Mouse (Mus musculus) A20 (cell line): ENCODE measurements around the gene Slc22a4.

Source experiments
- DNase-seq: peaks from one replicate; pipeline ENCODE4 v3.0.0-alpha.2; 2011; ENCODE audit warnings: low read depth, low spot score

Slc22a4 gene

DNA sequence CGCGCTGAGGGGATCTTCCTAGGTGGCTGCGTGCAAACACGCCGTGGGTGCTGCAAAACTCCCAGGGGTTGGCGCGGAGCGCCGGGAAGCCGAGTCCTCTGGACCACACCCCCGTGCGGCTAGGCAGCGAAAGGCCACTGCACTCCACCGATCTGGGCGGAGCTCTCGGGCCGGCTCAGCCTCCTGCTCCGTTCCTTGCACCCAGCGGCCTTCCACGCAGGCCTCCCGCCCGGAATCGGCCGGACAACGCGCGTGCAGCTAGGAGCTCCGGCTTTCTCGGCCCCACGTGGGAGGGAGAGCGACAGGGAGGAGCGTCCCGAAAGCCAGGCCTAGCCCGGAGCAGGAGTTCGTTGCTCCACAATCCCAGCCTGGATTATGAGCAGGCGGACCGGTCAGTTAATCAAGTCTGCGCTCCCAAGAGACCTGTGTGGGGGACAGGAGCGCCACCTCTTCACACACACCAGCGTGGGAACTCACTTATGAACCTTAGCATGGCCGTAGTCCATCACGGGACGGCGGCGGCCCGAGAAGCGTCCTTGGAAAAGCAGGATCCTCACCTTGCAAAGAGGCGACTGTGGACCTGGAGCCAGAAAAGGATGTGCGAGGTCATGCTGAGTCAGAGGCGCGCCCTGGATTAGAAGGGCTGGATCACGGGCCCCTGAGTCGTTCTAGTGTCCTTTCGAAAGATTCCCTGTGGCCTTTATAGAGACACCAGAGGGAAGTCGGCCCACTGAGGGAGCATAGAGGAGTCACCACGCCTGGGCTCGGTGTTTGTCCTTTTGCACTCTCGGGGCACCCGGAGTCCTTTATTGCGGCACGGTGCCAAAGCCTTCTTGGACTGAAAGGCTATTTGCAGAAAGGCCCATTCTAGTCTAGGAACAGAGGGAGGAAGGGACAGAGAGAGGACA lies at the start of gene Slc22a4:
TSS of gene Slc22a4 (minus strand) at position 47 of the 908 bp plus-strand sequence.
- DNase-seq: no peak

DNA sequence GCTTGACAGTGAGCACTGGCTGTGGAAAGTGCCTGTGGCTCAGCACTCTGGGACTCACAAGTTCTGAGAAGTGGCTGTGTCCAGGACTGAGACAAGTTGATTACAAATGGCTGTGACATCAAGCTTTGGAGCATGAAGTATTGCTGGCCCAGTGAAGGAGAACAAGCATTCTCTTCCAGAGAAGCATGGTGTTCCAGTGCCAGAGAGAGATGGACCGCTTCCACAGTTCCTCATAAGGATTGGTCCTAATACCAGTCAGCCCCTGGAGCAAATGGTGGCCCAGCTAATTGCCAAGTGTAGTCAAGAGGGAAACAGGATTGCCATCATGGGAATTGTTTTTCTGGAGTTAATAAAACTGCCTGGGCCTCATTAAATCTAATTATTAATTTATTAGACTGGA lies 48.2 kb upstream of the Slc22a4 start:
- no peak for DNase-seq

DNA sequence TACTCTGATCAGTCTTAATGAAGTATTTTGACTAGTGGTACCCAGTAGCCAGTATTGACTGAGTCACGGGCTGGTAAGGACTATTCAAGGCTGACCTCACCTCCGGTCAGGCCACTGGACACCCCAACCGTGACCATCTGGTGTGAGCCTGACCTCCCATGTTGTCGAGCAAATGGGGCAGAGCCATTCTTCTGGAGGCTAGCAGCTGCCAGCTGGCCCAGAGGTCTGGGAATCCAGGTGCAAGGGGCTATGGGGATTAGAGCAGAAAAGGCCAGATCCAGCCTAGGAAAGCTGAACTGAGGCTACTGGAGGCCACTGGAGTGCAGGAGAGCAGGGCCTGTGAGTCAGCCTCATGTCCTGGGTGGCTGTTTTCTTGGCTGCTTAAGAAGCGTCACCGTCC lies 47.5 kb upstream of the Slc22a4 start:
- DNase-seq: no peak

DNA sequence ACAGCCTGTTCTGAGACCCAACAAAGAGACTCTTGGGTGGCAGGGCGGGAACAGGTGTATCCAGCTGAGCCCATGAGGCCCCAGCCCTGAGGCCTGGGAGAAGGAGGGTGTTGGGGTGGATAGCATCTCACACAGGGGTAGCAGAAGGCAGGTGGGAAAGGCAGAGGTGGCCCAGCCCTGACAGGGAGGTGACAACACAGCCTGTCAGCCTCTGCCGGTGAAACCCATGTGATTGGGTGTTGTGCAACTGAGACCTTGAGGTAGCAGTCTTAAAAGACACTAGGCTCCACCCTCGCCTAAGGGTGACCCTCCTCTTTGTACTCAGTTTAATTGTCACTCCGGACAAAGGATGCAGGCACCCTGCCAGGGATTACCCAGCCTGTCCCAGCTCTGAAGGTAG lies 45.4 kb upstream of the Slc22a4 start:
- no peak for DNase-seq

DNA sequence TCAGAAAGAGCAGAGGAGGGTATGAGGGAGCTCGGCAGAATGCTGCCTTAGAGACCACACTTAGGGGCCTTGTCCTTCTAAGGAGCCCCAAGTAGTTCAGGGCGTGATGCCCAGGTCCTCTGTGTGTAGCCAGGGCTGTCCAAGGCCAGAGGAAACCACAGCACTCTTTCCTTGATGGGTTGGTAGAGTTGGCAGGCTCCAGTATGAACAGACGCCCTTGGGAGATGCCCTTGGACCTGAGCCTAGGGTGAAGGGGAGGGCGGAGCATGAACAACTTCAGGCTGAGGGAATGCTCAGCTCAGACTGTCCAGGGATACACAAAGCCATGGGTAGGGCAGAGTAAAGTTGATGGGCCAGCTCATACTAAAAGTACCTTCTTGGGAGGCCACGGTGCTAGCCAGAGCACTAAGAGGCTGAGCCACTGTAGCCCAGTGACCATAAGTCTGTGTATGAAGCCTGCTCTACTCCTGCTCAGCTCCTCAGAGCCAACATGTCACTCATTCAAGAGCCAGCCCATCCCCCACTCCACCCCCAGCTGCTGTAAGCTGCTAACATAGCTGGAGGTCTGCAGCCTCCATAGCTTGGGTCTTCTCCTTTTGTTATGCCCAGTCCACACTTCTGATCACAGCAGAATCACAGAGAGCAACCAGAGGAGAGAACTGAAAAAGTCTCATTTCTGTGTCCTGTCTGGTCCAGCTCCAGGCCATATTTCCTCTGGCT lies 44.0 kb upstream of the Slc22a4 start:
- DNase-seq: no peak

DNA sequence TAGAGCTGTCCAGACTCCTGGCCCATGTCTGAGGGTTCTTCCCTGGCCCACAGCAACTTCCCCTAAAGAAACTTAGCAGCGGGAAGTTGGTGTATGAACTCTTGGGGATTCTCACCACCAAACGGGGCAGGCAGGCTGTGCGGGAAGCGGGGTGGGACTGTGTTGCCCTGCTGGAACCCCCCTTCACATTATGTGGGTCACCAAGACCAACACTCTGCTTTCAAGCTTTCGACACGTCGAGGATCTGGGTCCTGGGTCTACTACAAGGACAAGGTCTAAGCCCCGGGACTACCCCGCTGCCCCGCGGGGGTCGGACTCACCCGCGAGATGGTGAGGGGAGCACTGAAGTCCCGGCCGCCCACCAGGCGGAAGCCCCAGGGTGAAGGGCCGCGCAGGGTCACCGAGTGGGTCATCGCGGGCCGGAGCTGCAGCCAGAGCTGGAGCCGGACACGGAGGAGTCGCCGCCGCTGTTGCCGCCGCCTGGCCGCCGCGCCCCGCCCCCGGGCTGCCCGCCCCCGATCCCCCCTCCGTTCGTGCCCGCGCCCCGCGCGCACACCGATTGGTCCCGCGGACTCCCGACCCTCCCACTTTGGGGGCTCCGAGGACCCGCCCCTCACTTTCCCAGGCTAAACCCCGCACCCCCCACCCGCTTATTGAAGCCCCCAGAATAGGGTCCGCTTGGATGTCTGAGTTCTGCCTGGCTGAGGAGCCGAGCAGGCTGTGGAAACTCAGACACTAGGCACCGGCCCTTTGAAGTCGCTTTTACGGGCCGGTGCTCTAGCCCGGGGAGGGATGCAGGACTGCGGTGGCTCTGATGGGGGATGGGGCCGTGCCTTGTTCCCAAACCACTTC lies 40.9 kb upstream of the Slc22a4 start, which contains the start of gene Pdlim4:
TSS of gene Pdlim4 (minus strand) at position 495 of the 852 bp plus-strand sequence.
- DNase-seq: no peak

DNA sequence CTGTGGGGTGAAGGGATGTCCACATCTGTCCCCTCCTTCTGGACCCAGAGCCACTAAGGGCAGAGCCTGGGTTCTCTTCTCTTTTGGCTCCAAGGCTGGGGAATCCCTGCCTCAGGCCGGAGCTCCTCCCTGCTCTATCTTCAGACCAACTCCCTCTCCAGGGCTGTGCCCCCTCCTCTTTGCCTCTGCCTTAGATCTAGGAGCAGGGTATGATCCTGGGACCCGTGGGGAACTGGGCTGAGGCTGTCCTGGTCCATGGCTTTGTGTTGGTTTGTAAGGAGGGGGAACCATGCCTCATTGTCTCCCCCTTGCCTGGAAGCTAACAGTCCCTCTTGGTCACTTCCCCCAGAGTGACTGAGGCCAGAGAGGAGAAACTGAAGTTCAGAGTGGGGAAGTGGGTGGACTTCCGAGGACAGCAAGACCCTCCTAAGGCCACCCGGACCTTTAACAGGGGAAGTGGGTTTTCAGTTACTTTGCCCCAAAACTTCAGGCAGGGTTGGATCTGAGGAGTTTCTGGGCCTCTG lies 40.2 kb upstream of the Slc22a4 start:
- no peak for DNase-seq

DNA sequence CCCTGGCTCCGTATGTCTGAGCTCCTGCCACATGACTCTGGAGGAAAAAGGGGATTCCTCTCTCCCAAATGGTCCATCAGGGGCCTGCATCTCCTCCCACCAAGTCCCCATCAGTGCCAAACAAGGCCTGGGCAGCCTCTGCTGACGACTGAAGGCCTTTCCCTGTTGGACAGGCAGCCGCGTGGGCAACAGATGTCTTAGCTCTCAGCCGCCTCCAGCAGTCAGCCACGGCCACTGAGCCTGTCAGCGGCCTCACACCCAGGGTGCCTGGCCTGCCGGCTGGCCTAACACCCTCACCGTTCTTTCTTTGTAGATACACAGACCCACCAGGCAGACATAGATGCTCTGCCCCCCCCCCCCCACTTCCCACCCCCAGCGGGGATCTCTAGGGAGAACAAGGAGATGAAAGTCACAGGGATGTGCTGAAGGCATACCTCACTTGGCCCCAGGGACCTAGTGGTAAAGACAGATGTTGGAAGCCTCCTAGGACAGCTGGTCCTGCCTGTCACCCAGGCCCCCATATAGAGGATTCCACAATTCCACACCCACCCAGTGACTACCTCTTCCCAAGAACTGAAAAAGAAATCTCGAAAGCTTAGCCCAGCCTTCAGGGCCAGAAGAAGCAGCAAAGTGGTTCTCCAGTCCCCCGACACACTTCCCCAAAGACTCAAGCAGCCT lies 39.6 kb upstream of the Slc22a4 start:
- DNase-seq: no peak

DNA sequence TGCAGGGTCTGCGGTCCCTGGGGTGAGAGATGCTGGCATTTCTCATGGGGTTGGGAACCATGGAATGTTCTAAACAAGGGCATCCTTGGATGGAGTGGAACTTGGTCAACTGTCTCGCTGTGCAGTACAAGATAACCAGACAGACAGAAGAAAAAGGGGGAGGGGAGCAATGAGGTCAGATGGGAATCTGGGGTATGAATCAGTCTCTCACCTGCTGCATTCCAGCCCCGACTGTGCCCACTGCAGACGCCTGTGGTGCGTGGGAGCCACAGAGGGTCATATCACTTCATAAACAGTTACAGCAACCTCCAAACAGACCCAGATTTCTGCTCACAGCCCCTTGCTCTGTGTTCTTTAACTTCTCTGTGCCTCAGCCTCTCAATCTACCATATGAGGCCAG lies 38.5 kb upstream of the Slc22a4 start:
- DNase-seq: no peak

DNA sequence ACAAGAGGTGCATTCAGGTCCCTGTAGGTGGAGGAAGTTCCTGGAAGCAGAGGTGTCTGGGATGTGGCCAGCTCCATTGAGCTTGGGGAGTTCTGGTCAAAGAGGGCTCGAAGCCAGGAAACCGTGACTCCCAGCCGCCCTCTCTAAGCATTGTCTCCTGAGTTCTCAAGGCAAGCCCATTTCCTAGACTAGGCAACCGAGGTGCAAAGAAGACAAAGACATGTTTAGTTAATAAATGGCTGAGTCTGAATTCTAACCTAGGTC lies 38.0 kb upstream of the Slc22a4 start:
- no peak for DNase-seq

DNA sequence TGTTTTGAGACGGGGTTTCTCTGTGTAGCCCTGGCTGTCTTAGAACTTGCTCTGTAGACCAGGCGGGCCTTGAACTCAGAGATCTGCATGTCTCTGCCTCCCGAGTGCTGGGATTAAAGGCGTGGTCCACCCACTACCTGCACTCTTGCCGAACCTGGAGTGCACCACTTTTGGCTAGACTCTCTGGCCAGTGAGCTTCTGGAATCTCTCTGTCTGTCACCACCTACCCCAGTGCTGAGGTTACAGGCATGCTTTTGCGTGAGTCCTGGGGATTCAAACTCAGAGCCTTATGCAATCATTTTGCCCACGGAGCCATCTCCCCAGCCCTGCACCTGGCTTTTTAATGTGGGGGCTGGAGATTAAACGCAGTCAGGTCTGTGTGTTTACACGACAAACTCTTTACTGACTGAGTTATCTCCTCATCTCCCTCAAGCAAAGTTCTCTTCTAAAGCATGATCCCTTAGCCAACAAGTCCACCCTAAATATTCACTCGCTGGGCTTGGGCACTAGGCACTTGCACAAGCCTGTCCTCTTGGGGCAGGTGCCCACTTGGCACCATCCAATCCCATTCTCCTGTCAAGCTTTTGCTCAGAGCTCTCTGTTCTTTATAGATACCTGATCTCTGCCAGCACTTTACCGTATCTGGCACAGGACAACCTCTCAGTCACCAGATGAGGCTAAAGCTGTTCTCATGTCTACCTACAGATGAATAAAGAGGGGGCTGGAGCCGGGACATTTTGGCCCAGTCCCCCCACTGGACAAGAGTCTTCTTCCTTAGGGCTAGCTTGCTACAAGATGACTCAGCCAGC lies 37.4 kb upstream of the Slc22a4 start:
- DNase-seq: no peak

DNA sequence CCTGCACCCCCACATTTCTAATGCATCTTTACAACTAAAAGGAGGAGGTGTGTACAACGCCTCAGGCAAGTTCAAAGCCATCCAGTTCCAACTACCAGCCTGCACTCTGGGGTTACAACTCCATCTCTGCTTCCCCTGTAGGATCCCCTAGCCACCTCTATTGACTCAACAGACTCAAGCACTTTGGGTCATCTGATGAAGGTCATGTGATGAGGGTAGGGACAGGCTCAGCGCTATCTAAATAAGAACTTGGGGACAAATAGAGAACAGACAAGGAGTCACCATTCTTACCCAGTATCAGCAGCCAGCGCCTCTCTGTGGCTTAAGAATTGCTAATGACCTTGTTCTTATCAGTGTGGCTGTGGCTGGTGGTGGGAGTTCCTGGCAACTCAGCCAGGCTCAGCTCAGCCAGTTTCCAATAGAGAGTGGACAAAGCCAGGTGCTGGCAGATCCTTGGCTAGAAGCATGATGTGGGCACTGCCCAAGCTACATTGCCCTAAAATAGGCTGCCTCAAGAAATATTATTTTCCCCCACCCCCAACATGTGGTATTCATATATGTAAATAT lies 36.6 kb upstream of the Slc22a4 start:
- DNase-seq: no peak

DNA sequence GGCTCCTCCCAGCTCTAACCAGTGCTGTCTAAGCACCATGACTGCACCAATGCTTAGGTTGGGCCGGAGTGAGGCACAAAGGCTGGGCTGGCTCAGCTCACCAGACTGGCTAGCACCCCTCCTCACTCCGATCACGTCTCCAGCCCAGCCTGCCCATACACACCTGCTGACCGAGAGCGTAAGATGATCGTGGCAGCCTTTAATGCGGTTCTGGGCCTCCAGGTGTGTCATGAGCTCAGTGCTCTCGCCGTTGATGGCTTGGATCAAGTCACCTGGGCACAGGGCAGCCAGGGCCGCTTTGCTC lies 35.5 kb upstream of the Slc22a4 start:
- no peak for DNase-seq

DNA sequence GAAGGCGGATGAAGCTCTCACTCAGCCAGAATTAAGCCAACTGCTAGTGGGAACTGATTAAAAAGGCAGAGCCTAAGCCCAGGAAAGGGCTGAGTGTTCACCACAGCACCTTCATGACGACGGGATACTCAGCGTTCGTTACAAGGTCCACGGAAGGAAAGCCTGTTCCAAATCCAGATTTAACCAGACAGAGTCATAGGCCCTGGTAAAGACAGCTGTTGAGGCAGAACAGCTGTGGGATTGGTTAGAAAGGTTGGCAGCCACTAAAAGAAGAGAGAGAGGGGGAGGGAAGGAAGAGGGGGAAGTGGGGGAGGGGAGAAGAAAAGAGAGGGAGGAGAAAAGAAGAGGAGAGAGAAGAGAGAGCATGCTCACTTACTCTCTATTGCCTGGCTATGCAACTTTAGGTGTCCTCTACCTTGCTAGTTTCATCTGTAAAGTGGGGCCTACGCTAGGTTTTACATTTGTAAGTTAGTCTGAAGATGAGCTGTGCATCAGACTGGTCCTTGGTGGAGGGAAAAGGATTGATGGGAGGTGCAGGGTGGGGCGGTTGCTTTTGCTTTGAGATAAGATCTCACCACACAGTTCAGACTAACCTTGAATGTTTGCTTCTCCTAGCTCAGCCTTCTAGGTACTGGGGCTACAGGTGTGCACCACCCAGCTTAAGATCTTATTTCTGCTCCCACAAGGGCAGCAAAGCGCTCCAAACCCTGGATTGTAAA lies 35.0 kb upstream of the Slc22a4 start:
- no peak for DNase-seq

DNA sequence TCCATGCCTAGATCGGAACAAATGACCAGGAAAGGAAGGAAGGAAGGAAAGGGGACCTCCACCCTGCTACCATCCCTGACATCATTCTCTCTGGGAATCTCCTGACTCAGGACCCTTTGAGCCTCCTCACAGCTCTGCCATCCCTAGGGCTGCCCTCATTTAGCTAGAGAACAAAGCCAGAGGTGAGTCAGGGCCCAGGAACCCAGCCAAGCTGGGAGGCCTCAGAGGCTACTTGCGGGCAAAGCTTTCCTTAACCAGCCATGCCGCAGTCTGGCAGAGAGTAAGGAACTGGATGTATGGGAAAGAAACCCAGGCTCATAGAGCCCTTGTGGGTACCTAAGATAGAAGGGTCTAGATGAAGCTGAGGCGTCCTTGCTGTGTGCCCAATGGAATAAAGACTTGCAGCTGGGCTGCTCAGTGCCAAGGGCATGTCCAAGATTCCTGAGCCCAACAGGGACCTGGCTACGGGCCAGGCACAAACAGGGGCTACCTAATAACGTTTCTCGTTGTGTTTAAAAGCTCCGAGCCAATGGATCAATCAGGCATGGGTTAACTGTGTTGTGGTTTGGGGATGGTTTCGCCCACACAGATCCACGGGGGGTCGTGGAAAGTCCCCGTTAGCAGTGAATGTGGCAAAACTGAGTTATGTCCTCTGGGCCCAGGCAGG lies 34.3 kb upstream of the Slc22a4 start:
- DNase-seq: no peak

DNA sequence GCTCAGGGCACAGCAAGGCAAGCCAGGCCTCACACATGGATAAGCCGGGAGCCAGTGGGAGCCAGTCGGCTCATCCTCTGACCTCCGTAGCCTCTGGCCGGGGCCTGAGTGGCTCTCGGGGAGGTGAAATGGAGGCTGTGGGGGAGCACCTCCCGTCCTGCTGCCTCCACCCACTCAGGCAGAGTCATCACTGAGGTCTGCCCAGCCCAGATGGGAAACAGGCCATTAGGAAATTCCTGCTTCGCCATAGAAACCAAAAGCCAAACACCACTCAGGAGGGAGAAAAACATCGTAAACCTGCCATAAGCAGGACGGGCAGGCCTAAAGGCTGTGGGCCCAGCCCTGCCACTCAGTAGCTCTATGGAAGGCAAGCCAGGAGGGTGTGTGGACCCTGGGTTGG lies 32.4 kb upstream of the Slc22a4 start:
- no peak for DNase-seq

DNA sequence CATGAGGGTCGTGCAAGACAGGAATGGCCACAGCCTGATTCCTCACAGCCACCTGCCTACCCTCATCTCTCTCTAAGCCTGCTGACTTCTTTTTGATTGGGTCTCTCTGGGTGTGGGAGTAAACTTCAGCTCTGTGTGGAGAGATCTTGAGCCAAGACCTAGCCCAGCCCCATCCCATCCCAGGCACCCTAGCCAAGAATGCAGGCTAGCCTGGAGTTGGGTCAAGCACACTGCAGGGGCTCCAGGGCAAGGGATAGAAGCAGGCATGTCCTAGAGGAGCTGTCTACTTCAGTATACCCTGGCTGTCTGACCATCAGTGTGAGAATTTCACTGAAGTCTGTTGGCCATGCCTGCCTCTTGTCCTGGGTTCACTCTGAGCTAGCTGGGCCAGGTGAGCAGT lies 31.6 kb upstream of the Slc22a4 start:
- no peak for DNase-seq

DNA sequence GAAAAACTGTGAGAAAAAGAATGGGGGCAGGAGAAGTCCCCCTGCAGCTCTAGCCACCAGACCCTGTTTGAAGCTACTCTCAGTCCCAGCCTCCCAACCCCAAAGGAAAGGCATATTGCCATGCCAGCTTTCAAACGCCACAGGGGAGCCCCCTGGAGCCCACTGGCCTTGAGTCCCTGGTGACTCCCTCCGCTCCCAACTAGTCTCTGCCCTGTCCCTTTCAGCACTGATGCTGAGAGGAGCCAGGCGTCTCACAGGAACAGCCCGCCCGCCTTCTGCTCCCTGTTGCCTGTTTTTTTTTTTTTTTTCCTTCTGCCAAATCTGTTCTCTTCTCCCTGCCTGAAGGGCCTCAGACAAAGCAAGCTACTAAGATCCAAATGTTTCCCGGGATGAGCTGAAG lies 30.8 kb upstream of the Slc22a4 start:
- no peak for DNase-seq

DNA sequence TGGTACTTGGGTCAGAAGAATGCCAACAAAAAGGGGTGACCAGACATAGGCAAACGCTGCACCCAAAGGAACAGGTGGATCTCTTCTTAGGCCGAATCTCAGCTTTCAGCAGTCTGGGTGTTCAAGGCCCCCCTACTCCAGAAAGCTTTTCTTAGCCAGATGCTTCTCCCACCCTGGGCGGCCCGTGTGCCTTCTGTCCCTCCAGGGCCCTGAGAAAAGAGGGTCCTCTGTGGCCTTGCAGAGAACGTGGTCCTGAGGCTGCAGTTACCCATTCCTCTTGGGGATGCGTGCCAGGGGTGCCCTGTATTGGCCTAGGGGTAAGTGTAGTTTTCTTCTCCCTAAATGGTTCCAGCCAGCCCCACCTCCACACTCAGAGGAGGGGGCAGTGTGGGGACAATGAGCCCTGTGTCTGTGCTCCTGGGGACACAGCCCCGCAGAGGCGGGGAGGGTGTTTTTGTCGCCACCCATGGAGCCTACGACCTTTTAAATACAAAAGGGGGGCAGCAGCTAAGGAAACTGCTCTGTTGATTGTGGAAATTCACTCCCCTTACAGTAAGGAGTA lies 30.2 kb upstream of the Slc22a4 start:
- DNase-seq: no peak
